Mouse (Mus musculus) heart, adult 11 months (tissue): ENCODE data around the gene Fam228a.
A peak's percentile ranks its signal among the peaks of the same experiment; 100 is the strongest.
"Not testable (repeated sequence)": the region's sequence is repeated elsewhere in the genome, so short reads cannot be mapped to it uniquely, and the experiment has no call there.

Experiments used
- DNase-seq: peaks from one replicate; pipeline ENCODE4 v3.0.0; 2022

Gene Fam228a

DNA sequence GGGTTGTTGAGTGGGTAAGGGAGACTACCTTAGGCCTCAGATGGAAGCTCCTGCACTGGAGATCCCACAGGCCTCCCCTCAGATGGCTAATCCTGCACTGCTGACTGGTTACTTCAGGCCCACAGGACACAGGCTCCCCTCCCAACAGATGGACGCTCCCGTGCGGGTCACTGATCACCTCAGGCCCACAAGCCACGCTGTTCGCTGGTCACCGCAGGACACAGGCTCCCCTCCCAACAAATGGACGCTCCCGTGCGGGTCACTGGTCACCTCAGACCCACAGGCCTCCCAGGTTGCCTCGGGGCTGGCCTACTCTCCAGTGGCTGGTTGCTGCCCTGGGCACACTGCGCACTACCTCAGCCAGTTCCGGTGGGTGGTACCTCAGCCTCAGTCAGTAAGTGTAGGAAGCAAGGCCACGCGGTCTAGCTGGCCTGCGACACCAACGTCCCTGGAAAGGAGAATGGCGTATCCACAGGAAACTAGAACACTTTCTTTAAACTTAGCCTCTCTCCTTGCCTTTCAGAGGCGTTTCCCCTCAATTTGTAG lies at the start of gene Fam228a:
TSS of gene Fam228a (minus strand) at position 400 of the 546 bp plus-strand sequence.
- no peak for DNase-seq

DNA sequence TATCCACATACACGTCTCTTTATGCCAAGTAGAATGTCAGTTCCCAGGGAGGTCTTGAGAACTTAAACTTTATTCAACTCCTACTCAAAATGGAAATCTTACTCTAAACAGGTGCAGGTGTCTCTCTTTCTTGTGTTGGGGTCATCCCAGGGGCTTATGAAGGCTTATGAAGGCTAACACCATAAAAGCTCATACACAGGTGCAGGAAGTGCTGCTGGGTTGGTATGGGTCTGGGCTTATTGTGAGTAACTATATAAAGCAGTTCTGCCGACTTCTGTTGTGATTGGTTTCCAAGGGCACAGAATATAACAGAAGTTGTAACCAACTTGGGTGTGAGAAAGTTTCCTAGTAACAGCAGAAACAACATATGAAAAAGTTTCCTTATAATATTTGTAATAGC lies 46.2 kb upstream of the Fam228a start:
- no peak for DNase-seq

DNA sequence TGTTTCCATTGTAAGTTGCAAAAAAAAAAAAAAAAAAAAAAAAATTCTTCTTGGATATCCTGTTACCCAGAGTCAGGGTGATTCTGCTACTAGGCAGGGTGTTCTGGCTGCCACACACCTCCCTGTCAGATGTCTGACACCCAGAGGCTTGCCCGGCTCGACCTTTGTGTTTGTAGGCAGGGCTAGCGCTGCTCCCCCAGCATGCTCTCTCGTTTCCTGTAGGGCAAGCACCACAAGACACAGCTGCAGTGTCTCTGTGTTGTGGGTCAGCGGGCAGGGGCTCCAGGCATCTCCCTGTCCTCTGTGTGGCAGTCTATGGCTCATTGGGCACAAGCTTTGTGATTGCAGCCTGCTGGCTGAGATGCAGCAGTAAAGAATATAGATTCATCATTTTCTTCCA lies 45.4 kb upstream of the Fam228a start:
- no peak for DNase-seq

DNA sequence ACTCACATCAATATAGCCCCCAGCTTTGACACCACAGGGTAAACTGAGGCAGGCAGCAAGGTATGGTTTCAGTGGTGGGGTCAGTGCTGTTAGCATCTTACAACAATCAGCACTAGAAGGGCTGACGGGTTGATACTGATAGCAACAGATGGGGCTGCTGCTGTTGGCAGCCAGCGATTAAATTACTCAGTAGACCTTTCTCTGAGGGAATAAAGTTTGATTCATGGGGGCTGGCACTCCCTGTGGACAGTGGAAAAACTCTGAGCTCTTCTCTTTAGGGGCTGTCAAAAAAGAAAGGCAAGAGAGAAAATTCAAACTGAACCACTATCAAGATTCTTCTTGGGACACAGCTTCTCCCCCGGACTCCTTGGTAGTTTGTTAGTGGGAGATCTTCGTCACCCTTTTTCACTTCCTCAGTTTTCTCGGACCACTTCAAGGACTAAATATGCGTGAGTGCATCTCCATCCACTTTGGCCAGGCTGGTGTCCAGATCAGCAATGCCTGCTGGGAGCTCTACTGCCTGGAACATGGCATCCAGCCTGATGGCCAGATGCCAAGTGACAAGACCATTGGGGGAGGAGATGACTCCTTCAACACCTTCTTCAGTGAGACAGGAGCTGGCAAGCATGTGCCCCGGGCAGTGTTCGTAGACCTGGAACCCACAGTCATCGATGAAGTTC lies 43.6 kb upstream of the Fam228a start:
- peak; percentile 89 for DNase-seq

DNA sequence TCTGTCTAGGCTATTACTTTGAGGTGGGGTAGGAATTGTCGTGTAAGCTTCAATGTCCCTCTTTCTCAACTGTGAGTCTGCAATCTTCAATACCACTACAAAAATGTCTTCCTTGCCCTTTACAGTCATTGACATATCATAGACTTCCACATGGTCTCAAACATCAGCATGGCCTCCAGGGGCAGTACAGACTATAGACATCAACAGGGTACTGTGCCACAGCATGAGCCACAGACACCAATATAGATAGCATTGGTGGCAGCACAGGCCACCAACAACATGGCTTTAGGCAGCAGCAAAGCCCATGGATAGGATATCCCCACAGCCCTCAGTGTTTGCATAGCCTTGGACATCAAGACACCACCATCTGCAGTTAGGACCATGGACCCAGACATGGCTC lies 43.0 kb upstream of the Fam228a start:
- no peak for DNase-seq

DNA sequence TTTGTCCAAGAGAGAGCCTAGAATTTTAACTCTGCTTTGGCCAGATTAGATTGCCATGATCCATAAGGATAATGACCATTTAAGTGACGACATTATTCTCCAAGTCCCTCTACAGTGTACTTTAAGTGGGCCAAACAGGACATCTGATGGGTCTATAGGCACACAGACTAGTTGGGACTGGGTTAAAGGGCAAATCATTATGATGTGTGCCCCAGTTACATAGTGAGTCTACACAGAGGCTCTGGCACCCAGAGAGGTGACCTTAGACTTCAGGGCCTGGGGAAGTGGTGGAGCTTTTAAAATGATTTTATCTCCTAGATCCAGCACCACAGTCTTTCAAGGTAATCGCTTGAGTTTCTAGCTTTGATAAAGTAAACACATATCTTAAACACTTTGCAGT lies 42.0 kb upstream of the Fam228a start:
- DNase-seq: peak; percentile 65

DNA sequence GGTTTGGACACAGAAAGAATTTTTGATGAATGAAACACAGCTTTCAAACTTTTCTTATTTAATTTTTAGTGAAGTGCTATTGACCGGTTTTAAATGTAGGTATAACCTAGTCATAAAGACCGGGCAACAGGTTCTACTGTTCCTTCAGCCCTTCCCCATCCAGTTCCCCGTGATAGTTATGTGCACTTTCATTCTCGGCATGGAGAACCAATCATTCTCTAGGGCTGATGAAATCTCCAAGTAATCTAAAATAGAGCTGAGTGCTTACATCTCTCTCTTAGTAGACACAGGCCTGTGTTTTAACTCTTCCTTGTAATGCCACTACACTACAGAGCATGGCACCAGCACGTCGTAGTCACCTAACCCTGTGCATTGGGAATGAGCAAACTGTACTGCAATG lies 39.5 kb upstream of the Fam228a start:
- DNase-seq: peak; percentile 54

DNA sequence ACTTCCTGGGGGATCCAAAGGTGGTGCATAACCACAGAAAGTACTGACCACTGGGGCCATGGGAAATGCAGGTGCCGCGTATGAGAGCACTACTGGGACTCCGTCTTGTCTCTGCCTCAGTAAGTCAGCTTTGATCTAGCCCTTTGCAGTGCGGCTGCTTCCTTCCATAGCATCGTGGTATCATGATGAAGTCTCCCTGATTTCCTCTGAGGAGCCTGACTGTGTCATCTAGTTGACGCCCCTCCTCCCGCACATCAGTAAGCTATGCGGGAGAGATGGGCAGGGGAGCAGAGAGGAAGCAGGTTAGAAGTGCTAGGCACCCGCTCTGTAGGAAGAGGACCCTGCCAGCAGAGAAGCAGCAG lies 37.3 kb upstream of the Fam228a start:
- DNase-seq: peak; percentile 77

DNA sequence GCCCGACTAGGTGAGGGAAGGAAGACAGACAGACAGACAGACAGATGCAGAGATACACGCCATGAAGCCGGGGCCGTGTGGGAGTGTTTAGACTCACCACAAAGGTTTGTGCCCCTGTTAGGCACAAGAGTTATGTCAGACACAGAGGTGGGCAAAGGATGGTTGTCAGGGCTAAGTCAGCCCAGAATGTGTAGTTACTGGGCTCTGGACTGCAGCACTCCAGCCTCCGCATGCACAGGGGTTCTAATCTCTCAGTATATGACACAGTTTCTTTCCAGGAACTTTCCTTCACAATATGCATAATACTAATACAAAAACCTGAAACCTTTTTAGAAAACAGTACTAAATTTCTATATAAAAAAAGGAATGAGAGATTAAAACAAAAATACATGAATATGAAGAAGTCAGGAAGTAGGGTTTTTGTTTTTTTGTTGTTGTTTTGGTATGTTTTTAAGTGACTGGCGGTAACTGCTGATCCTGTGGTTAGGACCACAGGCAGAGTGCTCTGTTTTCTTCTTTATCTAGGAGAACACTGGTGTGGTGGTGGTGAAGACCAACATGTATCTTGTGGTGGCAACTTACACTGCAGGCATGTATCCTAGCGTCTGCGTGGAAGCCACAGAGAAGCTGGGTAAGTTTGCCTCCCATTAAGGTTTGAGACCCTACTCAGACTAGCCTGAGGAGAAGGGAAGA lies 36.8 kb upstream of the Fam228a start:
- no peak for DNase-seq

DNA sequence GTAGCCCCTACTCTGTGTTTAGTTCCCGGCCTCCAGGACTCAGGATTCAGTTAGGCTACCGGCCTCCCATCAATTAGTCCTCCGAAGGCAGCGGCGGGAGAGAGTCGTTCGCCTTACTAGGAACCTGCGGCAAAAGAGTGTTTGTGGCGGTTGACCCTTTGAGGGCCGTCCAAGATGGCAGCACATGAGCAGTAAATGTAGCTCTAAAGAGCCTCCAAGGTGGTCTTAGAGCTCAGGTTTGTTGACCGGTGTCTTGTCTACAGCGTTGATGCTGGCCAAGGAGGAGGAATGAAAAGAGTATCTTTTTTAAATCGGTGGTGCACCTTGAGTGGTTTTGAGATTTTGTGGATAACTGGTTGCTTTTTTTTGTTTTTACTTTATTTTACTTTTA lies 31.1 kb upstream of the Fam228a start:
- DNase-seq: no peak

DNA sequence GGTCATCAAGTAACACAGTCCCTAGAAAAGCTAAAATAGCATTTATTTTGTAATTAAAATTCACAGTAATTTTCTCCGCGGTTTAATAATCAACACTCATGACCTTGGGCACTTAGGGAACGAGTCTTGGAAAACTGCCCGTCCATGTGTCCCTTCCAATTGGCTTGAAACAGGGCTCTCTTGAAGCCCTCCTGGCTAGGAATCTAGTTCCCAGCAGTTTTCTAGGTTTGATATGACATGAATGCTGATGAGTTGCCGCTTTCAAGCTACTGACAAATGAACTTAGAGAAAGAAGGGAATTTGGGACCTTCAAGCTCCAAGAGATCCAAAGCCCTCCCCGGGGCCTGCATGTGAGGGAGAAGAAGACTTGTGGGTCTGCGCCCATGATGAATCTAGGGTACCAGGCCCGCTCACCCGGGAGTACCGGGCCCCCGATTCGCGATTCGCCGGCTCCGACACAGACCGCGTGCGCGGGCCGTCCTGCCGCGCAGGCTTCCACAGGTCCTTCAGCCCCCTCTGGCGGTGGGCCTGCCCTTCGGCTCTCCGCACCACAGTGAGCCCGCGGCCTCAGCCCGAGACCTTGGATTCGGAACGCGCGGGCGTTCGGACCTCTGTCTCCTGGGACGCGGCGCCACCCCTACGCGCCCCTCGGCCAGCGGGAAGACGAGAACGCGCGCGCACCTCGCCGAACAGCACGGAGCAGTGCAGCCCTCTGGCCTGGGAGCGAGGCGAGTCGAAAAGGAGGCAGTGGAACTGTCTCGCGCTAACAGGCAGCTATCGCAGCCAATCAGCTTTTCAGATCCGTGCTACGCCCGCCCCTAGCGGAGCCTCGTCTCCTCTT lies 30.5 kb upstream of the Fam228a start, which contains the start of the genes Pfn4 and Fam228b:
TSS of gene Pfn4 (plus strand) at position 531 of the 841 bp plus-strand sequence.
TSS of gene Fam228b (minus strand) at position 776 of the 841 bp plus-strand sequence.
- DNase-seq: peak; percentile 100

DNA sequence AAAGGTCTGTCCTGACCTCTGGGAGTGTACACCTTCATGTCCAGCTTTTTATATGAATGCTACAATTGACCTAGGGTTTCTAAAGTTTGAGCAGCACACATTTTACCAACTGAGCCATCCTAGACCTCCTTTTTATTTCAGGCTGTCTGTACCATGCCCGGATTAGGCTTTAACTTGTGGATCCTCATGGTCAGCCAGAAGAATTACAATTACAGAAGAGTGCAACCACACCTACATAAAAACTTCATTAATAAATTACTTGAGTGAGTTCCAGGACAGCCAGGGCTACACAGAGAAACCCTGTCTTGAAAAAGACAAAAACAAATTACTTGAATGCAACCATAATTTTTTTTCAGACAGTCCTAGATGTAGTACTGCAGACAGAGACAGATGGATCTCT lies 18.8 kb upstream of the Fam228a start:
- DNase-seq: no peak

DNA sequence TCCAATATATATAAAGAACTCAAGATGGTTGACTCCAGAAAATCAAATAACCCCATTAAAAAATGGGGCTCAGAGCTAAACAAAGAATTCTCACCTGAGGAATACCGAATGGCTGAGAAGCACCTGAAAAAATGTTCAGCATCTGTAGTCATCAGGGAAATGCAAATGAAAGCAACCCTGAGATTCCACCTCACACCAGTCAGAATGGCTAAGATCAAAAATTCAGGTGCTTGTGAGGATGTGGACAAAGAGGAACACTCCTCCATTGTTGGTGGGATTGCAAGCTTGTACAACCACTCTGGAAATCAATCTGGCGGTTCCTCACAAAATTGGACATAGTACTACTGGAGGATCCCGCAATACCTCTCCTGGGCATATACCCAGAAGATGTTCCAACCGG lies 16.2 kb upstream of the Fam228a start:
- not testable (repeated sequence) for DNase-seq

DNA sequence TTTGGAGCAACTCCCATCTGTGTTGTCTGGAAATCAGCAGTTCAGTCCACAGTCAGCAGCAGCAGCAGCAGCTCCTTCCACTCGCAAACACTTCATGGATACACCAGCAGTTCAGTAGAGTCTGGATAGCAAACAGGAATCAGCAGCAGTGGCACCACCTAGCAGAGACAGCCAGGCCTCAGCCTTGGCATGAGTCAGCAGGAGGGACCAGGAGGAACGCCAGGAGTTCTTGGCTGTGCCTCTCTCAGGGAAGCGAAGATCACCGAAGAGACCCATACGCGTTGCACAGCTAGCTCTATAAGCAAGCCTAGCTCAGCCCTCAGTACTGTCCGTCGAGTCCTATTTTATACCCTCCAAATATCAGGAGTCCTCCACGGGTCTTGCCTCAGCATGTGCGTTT lies 6.3 kb upstream of the Fam228a start:
- peak; percentile 93 for DNase-seq

DNA sequence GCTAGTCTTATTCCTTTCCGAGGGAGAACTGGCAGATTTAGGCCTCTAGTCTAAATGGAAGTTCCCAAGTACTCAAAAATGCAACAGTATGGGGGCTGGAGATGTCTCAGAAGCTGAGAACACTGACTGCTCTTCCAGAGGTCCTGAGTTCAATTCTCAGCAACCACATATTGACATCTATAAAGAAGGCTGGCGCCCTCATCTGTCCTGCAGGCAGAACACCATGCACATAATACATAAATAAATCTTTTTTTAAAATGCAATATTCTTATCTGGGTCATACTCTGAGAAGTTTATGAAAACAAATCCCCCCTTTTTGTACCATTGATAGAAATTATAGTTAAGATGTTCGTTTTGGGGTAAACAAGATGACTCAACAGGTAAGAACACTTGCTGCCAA lies 4.0 kb upstream of the Fam228a start:
- DNase-seq: no peak

DNA sequence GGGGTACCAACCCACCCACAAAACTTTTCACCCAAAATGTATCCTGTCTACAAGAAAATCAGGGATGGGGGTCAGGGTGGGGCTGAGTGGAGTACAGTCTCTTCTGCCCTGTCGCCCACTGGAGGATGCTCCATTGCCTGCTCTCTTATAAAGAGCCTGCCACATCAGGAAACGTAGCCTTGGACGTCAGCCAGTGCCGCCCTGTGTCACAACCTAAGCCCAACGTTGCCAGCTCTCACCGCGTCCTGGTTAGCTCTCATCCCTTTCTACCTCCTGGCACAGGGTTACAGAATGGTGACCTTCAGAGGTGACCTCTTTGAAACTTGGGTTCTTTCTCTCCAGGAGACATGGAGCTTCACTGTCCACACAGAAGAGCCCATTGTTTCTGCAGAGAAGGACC lies 2.6 kb upstream of the Fam228a start:
- peak; percentile 86 for DNase-seq

DNA sequence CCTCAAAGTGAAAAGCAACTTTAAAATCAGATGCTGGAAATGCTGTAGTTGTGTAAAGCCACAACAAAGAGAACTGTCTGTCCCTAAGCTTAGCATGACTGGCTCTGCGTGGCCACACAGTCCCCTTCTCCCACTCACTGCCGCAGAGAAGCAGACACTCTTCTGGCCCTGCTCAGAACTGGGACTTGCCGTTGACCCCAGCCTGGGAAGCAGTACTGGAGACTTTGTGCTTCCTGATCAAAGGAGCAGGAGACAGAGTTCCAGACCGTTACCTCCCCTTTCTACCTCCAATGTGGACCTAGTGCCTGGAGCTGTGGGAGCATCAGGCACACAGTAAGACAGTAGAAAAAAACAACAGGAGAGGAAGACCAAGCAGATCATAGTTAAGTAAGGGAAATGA lies 5.9 kb downstream of the Fam228a start:
- DNase-seq: no peak

DNA sequence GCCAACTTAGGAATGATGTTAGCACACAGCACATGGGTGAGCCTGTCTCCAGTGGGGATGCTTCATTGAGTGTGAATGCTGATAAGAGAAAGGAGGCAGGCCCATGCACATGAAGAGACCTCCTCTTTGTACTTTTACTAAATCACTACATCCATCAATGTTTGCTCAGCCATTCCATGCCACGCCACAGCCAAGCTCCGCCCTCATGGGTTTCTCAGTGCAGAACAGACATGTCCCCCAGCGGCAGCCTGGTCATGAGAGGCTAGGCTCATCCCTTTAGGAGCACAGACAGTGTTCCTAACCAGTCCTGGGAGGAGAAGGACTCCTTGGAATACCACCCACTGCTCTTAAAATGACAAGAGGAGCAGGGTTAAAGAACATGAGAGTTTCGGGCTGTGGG lies 6.6 kb downstream of the Fam228a start:
- DNase-seq: no peak

DNA sequence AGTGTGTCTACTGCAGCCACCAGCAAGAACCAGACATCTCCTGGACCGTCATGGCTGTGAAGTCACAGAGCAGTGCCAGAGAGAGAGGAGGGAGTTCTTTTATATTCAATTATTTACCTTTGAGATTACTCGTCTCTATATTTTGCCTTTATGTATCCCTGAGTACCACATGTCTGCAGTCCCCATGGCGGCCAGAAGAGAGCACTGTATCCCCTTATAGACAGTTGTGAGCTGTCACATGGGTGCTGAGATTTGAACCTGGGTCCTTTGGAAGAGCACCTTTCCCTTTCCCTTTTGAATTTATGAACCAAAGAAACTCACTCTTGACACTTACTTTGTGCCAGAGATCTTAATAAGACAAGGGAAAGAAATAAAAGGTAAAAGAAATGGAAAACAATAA lies 9.1 kb downstream of the Fam228a start:
- DNase-seq: no peak

DNA sequence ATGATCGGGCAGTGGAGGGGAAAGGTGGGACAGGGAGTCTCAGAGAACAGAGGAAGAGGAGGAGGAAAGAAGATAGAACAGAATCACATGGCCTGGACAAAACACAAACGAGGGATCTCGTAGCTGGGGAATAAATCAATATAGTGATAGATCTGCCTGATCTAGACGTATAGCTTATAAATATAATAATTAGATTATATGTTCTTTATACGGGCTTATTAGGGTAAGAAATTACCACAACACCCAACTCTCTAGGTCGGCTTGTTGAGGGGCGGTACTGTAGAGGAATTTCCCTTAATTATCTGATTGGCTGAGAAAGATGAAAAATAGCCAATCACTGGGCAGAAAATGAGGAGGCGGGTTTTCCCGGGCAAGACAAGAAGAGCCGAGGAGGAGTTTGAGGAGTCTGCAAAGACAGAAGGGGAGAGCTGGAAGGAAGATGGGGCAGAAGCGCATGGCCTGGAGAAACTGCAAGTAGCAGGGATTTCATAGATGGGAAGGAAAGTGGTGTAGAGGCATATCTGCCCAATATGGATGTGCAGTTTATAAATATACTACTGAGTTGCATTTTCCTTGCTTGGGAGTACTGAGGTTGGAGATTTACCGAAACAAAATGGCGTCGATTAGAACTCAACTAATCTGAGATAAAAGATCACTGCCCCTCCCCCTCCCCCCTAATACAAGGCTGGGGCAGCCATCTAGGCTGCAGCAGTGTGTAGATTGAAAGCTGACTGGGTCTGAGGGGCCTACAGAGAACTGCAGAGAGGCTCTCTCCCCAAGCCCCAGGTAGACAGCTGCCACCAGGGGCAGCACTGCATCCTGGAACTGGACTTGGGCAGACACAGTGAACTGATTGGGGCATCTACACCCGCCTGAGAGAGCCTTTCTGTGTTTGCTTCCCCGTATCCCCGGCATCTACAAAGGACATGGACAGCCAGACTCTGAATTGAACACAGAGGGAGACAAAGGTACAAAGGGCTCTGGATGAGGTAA lies 18.2 kb downstream of the Fam228a start:
- DNase-seq: peak; percentile 74

DNA sequence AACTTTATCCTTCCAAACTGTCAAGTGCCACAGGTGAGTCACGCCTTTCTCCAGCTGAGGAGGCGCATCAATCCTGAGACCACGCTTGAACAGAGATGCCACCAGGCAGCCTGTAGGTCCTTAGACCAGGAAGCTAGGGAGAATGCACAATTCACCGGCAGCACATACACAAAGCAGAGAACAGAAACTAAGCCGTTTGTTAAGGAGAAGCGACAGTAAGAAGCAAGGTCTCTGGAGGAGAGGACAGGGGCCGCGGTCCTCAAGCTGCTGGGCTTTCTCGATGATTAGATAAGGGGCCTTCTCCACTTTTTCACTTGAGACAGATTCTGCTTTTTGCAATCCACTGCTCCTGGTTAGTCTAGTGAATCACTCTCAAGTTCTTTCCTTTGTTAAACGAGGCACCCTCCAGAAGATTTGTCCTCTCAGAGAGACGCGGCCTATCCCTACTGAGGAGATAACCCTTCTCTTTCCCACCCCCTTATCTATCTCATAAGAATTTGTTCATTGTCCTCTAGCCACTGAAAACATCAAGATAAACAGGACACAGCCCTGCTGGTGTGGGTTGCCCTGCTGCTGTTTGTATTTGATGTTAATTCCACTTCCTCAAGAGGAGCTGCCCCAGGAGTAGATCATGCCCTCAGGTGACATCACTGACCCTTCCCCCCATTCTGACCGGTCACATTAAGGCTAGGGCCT lies 19.0 kb downstream of the Fam228a start:
- DNase-seq: peak; percentile 70

DNA sequence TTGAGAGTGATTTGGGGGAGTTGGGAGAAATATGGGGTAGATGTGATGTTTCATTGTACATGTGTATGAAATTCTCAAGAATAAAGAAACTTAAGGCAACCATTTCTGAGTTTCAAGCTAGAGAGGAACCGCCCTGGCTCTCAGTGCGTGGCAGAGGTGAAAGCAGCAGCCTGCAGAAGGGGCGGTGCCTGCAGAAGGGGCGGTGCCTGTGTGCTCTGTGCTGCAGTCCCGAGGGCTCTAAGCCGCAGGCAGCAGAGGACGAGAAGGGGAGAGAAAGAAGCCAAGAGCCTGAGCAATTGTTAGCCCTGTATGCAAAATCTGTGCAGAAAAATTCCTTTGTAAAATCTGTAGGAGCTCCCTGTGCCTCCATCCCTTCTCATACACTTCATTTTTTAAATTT lies 20.8 kb downstream of the Fam228a start:
- peak; percentile 61 for DNase-seq
